Mouse (Mus musculus) midbrain, embryonic 15.5 days (tissue): ENCODE measurements at regions not wholly inside any gene's neighbourhood (a gene's known extent, or its start where the extent isn't known, plus 50 kb on each side); places are given as distances from the start of the nearest gene placed in this dataset.
"Not testable (repeated sequence)": the region's sequence is repeated elsewhere in the genome, so short reads cannot be mapped to it uniquely, and the experiment has no call there.

Experiments
- ATAC-seq: fragments of 200-750 bp; cut with Nextera tagmentation; replicated peaks from 2 replicates; pipeline ENCODE4 v1.8.0; 2017; ENCODE audit warnings: moderate TSS enrichment
- H3K27ac ChIP-seq: fragments of 300-500 bp; sonication (generic); 2 replicates; pipeline ENCODE4 v1.5.1; 2015; ENCODE audit warnings: mild to moderate bottlenecking, inconsistent platforms
- H3K27me3 ChIP-seq: fragments of 300-500 bp; sonication (generic); replicated peaks from 2 replicates; pipeline ENCODE4 v1.6.1; 2015; ENCODE audit warnings: inconsistent platforms
- H3K36me3 ChIP-seq: fragments of 300-500 bp; sonication (generic); replicated peaks from 2 replicates; pipeline ENCODE4 v1.6.1; 2015; ENCODE audit warnings: inconsistent platforms
- H3K4me1 ChIP-seq: fragments of 300-500 bp; sonication (generic); 2 replicates; pipeline ENCODE4 v1.6.1; 2015; ENCODE audit warnings: inconsistent platforms
- H3K4me2 ChIP-seq: fragments of 300-500 bp; sonication (generic); 2 replicates; pipeline ENCODE4 v1.6.1; 2015; ENCODE audit warnings: inconsistent platforms, mild to moderate bottlenecking, moderate library complexity
- H3K4me3 ChIP-seq: fragments of 300-500 bp; sonication (generic); 2 replicates; pipeline ENCODE4 v1.5.1; 2015; ENCODE audit warnings: mild to moderate bottlenecking, inconsistent platforms
- H3K9ac ChIP-seq: fragments of 300-500 bp; sonication (generic); 2 replicates; pipeline ENCODE4 v1.6.1; 2015; ENCODE audit warnings: mild to moderate bottlenecking, inconsistent platforms
- H3K9me3 ChIP-seq: fragments of 300-500 bp; sonication (generic); 2 replicates; pipeline ENCODE4 v1.6.1; 2016; ENCODE audit warnings: inconsistent platforms
- WGBS: fragments of 180-500 bp; shearing (Covaris S2); methylation state at CpG from one replicate; pipeline ENCODE4 v1.1.7; 2015; ENCODE audit warnings: mixed read lengths; 5-methylcytosine and 5-hydroxymethylcytosine counted together

- no peak for ATAC-seq
- no peak overlapping the region for H3K4me2 ChIP-seq
- H3K27ac ChIP-seq = no peak overlapping the region
- no peaks in the 10 kb centered on the region for H3K9me3 ChIP-seq
- H3K27me3 ChIP-seq = no peaks in the 10 kb centered on the region
- no peak overlapping the region for H3K4me3 ChIP-seq
- H3K9ac ChIP-seq = no peak overlapping the region
- H3K4me1 ChIP-seq = no peaks in the 10 kb centered on the region
- 84% methylated on average over 9 of the region's 9 CpGs for WGBS
- H3K36me3 ChIP-seq = no peaks in the 10 kb centered on the region
Measured at GRCm38 (mm10) chr5:117040878-117041277, 75.0 kb downstream of the Suds3 start.

- WGBS = 15% methylated on average over 3 of the region's 3 CpGs
- ATAC-seq = no peak
- Histone ChIP-seq H3K9me3 (no peaks in the 10 kb centered on the region), H3K4me3 (no peak overlapping the region), H3K27ac (0 out of 2 replicates have a peak overlapping the region, but pooled peaks have one; percentile 18), H3K9ac (no peak overlapping the region), H3K4me2 (no peak overlapping the region), H3K36me3 (no peaks in the 10 kb centered on the region), H3K4me1 (no peaks in the 10 kb centered on the region), H3K27me3 (no peaks in the 10 kb centered on the region)
Measured at GRCm38 (mm10) chr5:117037261-117037660, 78.7 kb downstream of the Suds3 start.

- Histone ChIP-seq H3K4me3 (no peak overlapping the region), H3K27ac (0 out of 2 replicates have a peak overlapping the region, but pooled peaks have one; percentile 18), H3K36me3 (no peaks in the 10 kb centered on the region), H3K9me3 (no peaks in the 10 kb centered on the region), H3K4me1 (no peaks in the 10 kb centered on the region), H3K27me3 (no peaks in the 10 kb centered on the region), H3K4me2 (no peak overlapping the region), H3K9ac (no peak overlapping the region)
- ATAC-seq = no peak
- 66% methylated on average over 10 of the region's 10 CpGs for whole genome bisulfite sequencing
Measured at GRCm38 (mm10) chr5:117032130-117032529, 83.8 kb downstream of the Suds3 start.

GRCm38 (mm10) chr5:117025689-117026383 lies 90.1 kb downstream of the Suds3 start:
- Histone ChIP-seq H3K27ac (no peak overlapping the region), H3K27me3 (no peaks in the 10 kb centered on the region), H3K4me1 (no peaks in the 10 kb centered on the region), H3K9ac (no peak overlapping the region), H3K4me3 (no peak overlapping the region), H3K36me3 (no peaks in the 10 kb centered on the region), H3K9me3 (no peaks in the 10 kb centered on the region), H3K4me2 (no peak overlapping the region)
- WGBS = 77% methylated on average over 13 of the region's 13 CpGs
- no peak for ATAC-seq

GRCm38 (mm10) chr5:117018419-117019150 lies 97.3 kb downstream of the Suds3 start:
- Histone ChIP-seq H3K36me3 (no peaks in the 10 kb centered on the region), H3K27me3 (no peaks in the 10 kb centered on the region), H3K4me1 (no peaks in the 10 kb centered on the region), H3K9ac (no peak overlapping the region), H3K27ac (no peak overlapping the region), H3K9me3 (no peaks in the 10 kb centered on the region), H3K4me2 (no peak overlapping the region), H3K4me3 (no peak overlapping the region)
- ATAC-seq = no peak
- WGBS = 88% methylated on average over 6 of the region's 6 CpGs

- Histone ChIP-seq H3K4me2 (no peak overlapping the region), H3K27ac (no peak overlapping the region), H3K9ac (no peak overlapping the region), H3K4me3 (no peak overlapping the region), H3K36me3 (no peaks in the 10 kb centered on the region), H3K4me1 (no peaks in the 10 kb centered on the region), H3K27me3 (no peaks in the 10 kb centered on the region), H3K9me3 (no peaks in the 10 kb centered on the region)
- 85% methylated on average over 7 of the region's 7 CpGs for WGBS
- ATAC-seq = no peak
Measured at GRCm38 (mm10) chr5:117011128-117011527, 104.8 kb downstream of the Suds3 start.

GRCm38 (mm10) chr5:117000770-117001201 lies 115.1 kb downstream of the Suds3 start:
- no peak for ATAC-seq
- Histone ChIP-seq H3K4me1 (peaks cover 8% of the 10 kb centered on the region), H3K4me2 (peak overlapping the region; percentile 27), H3K9ac (no peak overlapping the region), H3K9me3 (no peaks in the 10 kb centered on the region), H3K27ac (peak overlapping the region; percentile 63), H3K36me3 (no peaks in the 10 kb centered on the region), H3K27me3 (no peaks in the 10 kb centered on the region), H3K4me3 (no peak overlapping the region)
- 31% methylated on average over 20 of the region's 20 CpGs for WGBS

GRCm38 (mm10) chr5:116994508-116994907 lies 121.4 kb downstream of the Suds3 start:
- no peak for ATAC-seq
- 72% methylated on average over 5 of the region's 5 CpGs for WGBS

GRCm38 (mm10) chr5:116993674-116994073 lies 122.2 kb downstream of the Suds3 start:
- H3K4me1 ChIP-seq = no peaks in the 10 kb centered on the region
- H3K36me3 ChIP-seq = no peaks in the 10 kb centered on the region
- H3K27ac ChIP-seq = no peak overlapping the region
- no peak overlapping the region for H3K4me3 ChIP-seq
- H3K27me3 ChIP-seq = no peaks in the 10 kb centered on the region
- 82% methylated on average over 1 of the region's 1 CpGs for WGBS
- H3K9me3 ChIP-seq = no peaks in the 10 kb centered on the region
- ATAC-seq = no peak
- no peak overlapping the region for H3K4me2 ChIP-seq
- H3K9ac ChIP-seq = no peak overlapping the region

More at GRCm38 (mm10) chr5:116994508-116994907, 121.4 kb downstream of the Suds3 start:
- Histone ChIP-seq H3K4me1 (no peaks in the 10 kb centered on the region), H3K9me3 (no peaks in the 10 kb centered on the region), H3K27me3 (no peaks in the 10 kb centered on the region), H3K4me2 (no peak overlapping the region), H3K9ac (no peak overlapping the region), H3K4me3 (no peak overlapping the region), H3K27ac (no peak overlapping the region), H3K36me3 (no peaks in the 10 kb centered on the region)

- H3K9me3 ChIP-seq = no peaks in the 10 kb centered on the region
- H3K36me3 ChIP-seq = no peaks in the 10 kb centered on the region
- no peak overlapping the region for H3K4me3 ChIP-seq
- no peak overlapping the region for H3K9ac ChIP-seq
- H3K27me3 ChIP-seq = no peaks in the 10 kb centered on the region
- H3K4me2 ChIP-seq = no peak overlapping the region
- H3K4me1 ChIP-seq = no peaks in the 10 kb centered on the region
- 82% methylated on average over 6 of the region's 6 CpGs for WGBS
- no peak overlapping the region for H3K27ac ChIP-seq
- no peak for ATAC-seq
Measured at GRCm38 (mm10) chr5:116991461-116991860, 124.5 kb downstream of the Suds3 start.

- 90% methylated on average over 4 of the region's 4 CpGs for WGBS
- not testable (repeated sequence) for H3K4me2 ChIP-seq, H3K4me3 ChIP-seq, H3K9ac ChIP-seq, H3K27ac ChIP-seq, H3K4me1 ChIP-seq, H3K36me3 ChIP-seq, H3K9me3 ChIP-seq, ATAC-seq, H3K27me3 ChIP-seq
Measured at GRCm38 (mm10) chr5:116971474-116971873, 144.4 kb downstream of the Suds3 start.

- no peak for ATAC-seq
- H3K9me3 ChIP-seq = no peaks in the 10 kb centered on the region
Measured at GRCm38 (mm10) chr5:116964171-116964570, 151.7 kb downstream of the Suds3 start.

GRCm38 (mm10) chr5:116963106-116963505 lies 152.8 kb downstream of the Suds3 start:
- 77% methylated on average over 2 of the region's 2 CpGs for WGBS
- ATAC-seq = no peak

More at GRCm38 (mm10) chr5:116964171-116964570, 151.7 kb downstream of the Suds3 start:
- no peak overlapping the region for H3K4me2 ChIP-seq
- no peaks in the 10 kb centered on the region for H3K4me1 ChIP-seq
- 76% methylated on average over 7 of the region's 7 CpGs for WGBS
- H3K4me3 ChIP-seq = no peak overlapping the region
- H3K9ac ChIP-seq = no peak overlapping the region
- no peak overlapping the region for H3K27ac ChIP-seq
- no peaks in the 10 kb centered on the region for H3K27me3 ChIP-seq
- H3K36me3 ChIP-seq = no peaks in the 10 kb centered on the region

More at GRCm38 (mm10) chr5:116963106-116963505, 152.8 kb downstream of the Suds3 start:
- Histone ChIP-seq H3K9ac (no peak overlapping the region), H3K27me3 (no peaks in the 10 kb centered on the region), H3K36me3 (no peaks in the 10 kb centered on the region), H3K4me2 (no peak overlapping the region), H3K4me3 (no peak overlapping the region), H3K9me3 (no peaks in the 10 kb centered on the region), H3K27ac (no peak overlapping the region), H3K4me1 (no peaks in the 10 kb centered on the region)
